Mouse (Mus musculus) liver (tissue): ENCODE measurements around the gene Btnl1.

Experiments
- DNase-seq: peaks from one replicate; pipeline ENCODE4 v3.0.0-alpha.2; 2020; ENCODE audit warnings: mixed read lengths

The Btnl1 gene

DNA sequence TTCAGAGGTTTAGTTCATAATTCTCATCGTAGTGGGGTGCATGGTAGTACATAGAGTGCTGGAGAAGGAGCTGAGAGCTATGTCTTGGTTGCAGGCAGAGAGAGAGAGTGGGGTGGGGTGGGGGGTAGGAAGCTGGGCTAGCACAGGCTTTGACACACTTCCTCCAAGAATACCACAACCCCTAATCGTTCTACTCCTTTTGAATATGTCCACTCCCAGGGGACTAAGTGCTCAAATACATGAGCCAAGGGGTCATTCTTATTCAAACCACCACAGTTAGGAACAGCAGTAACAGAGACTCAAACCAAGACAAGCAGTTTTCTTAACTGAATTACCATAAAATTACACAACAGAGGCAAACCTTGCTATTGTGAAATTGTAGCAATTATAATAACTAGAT is 9.7 kb downstream of the Btnl1 start:
- no peak for DNase-seq

DNA sequence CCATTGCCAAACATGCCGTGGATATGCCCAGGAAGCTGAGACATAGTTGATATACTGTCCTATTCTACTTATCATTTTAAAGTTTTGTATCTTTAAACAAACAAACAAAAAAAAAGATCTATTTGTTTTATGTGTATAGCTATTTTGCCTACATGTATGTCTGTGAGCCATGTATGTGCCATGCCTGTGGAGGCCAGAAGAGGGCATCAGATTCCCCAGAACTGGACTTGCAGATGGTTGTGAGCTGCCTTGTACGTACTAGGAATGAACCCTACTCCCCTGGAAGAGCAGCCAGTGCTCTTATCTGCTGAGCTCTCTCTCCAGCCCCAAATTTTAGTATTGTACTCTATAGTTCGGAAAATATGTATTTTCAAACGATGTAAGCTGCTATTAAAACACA is 11.6 kb downstream of the Btnl1 start:
- DNase-seq: peak; percentile 34

- no peak for DNase-seq
Measured at GRCm38 (mm10) chr17:34391507-34391906, 14.6 kb downstream of the Btnl1 start.

DNA sequence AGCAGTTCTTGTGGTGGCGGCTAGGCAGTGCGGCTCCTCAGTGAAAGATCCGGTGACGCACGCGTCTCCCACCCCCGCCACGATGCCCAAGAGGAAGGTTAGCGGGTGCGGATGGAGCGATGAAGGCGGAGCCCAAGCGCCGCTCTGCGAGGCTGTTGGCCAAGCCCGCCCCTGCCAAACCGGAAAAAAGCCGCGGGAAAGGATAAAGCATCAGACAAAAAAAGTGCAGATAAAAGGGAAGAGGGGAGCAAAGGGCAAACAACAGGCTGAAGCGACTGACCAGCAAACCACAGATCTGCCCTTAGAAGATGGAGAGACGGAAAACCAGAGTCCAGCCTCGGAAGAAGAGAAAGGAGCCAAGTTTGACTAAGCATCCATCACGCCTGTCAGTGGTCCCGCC is 15.4 kb downstream of the Btnl1 start:
- DNase-seq: peak; percentile 38

DNA sequence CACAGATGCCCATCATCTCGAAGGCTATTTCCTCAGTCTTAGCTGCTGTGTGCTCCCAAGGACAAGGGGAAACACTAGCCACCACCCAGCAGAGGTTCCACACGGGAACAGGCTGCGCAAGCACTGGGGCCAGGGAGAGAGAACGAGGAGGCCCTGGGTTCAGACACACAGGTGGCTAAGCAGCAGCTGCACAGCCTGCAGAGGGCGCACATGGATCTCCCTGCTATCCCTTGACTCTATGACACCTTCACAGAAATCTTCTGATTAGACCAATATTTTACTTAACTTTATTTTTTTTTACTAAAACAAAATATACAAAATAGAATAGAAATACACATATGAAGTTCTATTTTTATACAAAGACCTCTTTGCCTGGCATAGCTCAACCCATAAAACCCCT is 20.4 kb downstream of the Btnl1 start:
- no peak for DNase-seq

- DNase-seq: no peak
Measured at GRCm38 (mm10) chr17:34398058-34398710, 21.3 kb downstream of the Btnl1 start.

DNA sequence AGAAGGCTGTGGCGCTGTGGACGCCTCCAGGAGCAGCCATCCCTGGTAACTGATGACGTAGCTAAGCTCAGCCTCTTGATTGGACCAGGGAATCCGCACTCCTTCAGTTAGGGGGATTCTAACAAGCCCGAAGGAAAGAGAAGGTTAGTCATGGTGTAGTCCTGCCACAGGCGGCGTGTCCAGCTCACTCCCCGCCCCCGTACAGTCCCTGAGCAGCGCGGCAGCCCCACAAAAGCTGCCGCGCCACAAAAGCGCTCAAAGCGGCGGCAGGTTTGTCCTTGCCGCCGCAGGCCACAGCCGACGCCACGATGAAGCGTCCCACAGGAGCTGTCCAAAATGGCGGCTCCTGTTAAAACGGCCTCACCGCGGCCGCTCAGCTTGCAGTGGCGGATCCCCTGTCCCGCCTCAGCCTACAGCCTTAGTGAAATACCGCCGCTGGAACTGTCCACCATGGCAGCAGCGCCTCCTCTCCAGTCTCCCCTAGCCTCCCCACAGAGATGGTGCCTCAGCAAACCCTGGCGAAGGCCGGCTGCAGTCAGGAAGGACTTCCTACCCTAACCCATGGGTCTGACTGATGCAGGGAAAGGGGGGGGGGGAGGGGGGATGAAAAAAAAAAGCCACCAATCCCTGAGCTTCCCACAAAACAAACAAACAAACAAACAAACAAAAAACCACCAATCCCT is 21.9 kb downstream of the Btnl1 start, which contains the start of gene BC051142:
BC051142 (plus strand) TSS at position 110 of the 683 bp plus-strand sequence.
- peak; percentile 48 for DNase-seq

- DNase-seq: no peak
Measured at GRCm38 (mm10) chr17:34399394-34399715, 22.4 kb downstream of the Btnl1 start.

DNA sequence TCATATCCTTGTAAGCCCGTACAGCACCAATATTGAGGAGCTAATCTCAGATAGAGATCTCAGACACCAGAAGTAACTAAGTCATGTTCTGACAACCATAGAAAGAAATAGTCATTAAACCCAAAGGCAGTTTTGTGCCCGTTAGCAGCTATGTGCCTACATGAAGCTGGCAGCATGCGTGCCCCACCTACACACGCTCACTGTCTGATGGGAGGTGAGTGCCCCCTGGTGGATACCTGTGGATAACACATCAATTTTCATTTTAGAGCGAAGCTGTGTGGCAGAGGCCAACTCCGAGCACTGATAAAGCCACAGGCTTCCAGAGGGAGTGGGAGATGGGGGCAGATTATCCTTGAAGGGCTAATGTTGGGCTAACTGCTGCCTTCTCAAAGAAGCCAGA is 34.2 kb downstream of the Btnl1 start:
- DNase-seq: peak; percentile 60

GRCm38 (mm10) chr17:34420014-34420413 is 43.1 kb downstream of the Btnl1 start:
- DNase-seq: no peak

GRCm38 (mm10) chr17:34427597-34427996 is 50.7 kb downstream of the Btnl1 start:
- DNase-seq: no peak
